Mouse (Mus musculus) lung, postnatal 0 days (tissue): Measurements from ENCODE around the gene Epas1. TPM values are rescaled to one million over a fixed set of nuclear protein-coding genes. Genes with fewer than 3 reads are reported as not detected.

Experiments used
- ATAC-seq: fragments of 200-750 bp; cut with Nextera tagmentation; 2 replicates; pipeline ENCODE4 v1.8.0; 2017; ENCODE audit warnings: moderate library complexity
- DNase-seq: peaks from one replicate; pipeline ENCODE4 v3.0.0-alpha.2; 2016; ENCODE audit warnings: low spot score
- H3K27ac ChIP-seq: fragments of 300-500 bp; sonication (generic); 2 replicates; pipeline ENCODE4 v1.5.1; 2014; ENCODE audit warnings: antibody characterized with exemption, mild to moderate bottlenecking, low read length, mixed read lengths
- H3K27me3 ChIP-seq: fragments of 300-500 bp; sonication (generic); replicated peaks from 2 replicates; pipeline ENCODE4 v1.6.1; 2014; ENCODE audit warnings: low read length, mixed read lengths; ENCODE audit not compliant: insufficient read depth
- H3K36me3 ChIP-seq: fragments of 300-500 bp; sonication (generic); 2 replicates; pipeline ENCODE4 v1.6.1; 2014; ENCODE audit warnings: low read length, mixed read lengths; ENCODE audit not compliant: insufficient read depth
- H3K4me1 ChIP-seq: fragments of 300-500 bp; sonication (generic); 2 replicates; pipeline ENCODE4 v1.6.1; 2014; ENCODE audit warnings: antibody characterized with exemption, low read depth, low read length, mixed read lengths; ENCODE audit not compliant: insufficient read depth
- H3K4me2 ChIP-seq: fragments of 300-500 bp; sonication (generic); replicated peaks from 2 replicates; pipeline ENCODE4 v1.6.1; 2014; ENCODE audit warnings: low read depth, mild to moderate bottlenecking, low read length, moderate library complexity, mixed read lengths
- H3K4me3 ChIP-seq: fragments of 300-500 bp; sonication (generic); 2 replicates; pipeline ENCODE4 v1.5.1; 2014; ENCODE audit warnings: low read depth, low read length
- H3K9ac ChIP-seq: fragments of 300-500 bp; sonication (generic); replicated peaks from 2 replicates; pipeline ENCODE4 v1.6.1; 2014; ENCODE audit warnings: low read depth, mild to moderate bottlenecking
- H3K9me3 ChIP-seq: fragments of 300-500 bp; sonication (generic); 2 replicates; pipeline ENCODE4 v1.6.1; 2016; ENCODE audit warnings: low read length, mixed read lengths
- CTCF ChIP-seq: IDR thresholded peaks from 2 replicates; pipeline ENCODE4 v1.5.1; 2016; ENCODE audit warnings: antibody characterized with exemption, mild to moderate bottlenecking
- EP300 ChIP-seq: IDR thresholded peaks from 2 replicates; pipeline ENCODE4 v1.6.1; 2016; ENCODE audit warnings: antibody characterized with exemption, mild to moderate bottlenecking, control low read depth
- WGBS: fragments of 180-500 bp; shearing (Covaris S2); extraction: QIAGEN DNeasy Blood & Tissue Kit; methylation state at CpG from one replicate; pipeline ENCODE4 v1.1.7; 2014; 5-methylcytosine and 5-hydroxymethylcytosine counted together
- polyA plus RNA-seq: library from polyadenylated mRNA; unstranded; fragments of >200 nt; fragmentation: Nextera tagmentation; extraction: Ambion mirVana; gene quantifications from 2 replicates; pipeline ENCODE4 v1.2.1, GENCODE M21; 2015

Epas1 gene
- polyA plus RNA-seq, 1 experiment from 2014 or later = 89.8 TPM

GRCm38 (mm10) chr17:86786496-86786895, 33.0 kb downstream of the Epas1 start:
- H3K4me1 ChIP-seq = peaks cover 16% of the 10 kb centered on the region; the same call in 1 of the 2 replicates
- DNase-seq (no peak), ATAC-seq (no peak; the same call in 1 of the 2 replicates)
- H3K4me3 ChIP-seq = no peak overlapping the region
- H3K9me3 ChIP-seq = no peaks in the 10 kb centered on the region
- no peaks in the 10 kb centered on the region for H3K27me3 ChIP-seq
- no peak overlapping the region for H3K9ac ChIP-seq
- no peak overlapping the region for H3K27ac ChIP-seq
- 70% methylated on average over 7 of the region's 7 CpGs for WGBS
- TF ChIP-seq CTCF (no peak), EP300 (no peak)
- H3K36me3 ChIP-seq = peaks cover 6% of the 10 kb centered on the region; the same call in 1 of the 2 replicates
- H3K4me2 ChIP-seq = no peak overlapping the region

- no peak overlapping the region for H3K4me3 ChIP-seq
- H3K27me3 ChIP-seq = no peaks in the 10 kb centered on the region
- WGBS = 58% methylated on average over 7 of the region's 7 CpGs
- H3K27ac ChIP-seq = no peak overlapping the region
- TF ChIP-seq CTCF = no peak
- TF ChIP-seq EP300 = no peak
- ATAC-seq (no peak), DNase-seq (no peak)
- H3K4me2 ChIP-seq = no peak overlapping the region
- H3K9ac ChIP-seq = no peak overlapping the region
- peaks cover 11% of the 10 kb centered on the region; the same call in 1 of the 2 replicates for H3K4me1 ChIP-seq
- no peaks in the 10 kb centered on the region for H3K9me3 ChIP-seq
- peaks cover 6% of the 10 kb centered on the region; the same call in 1 of the 2 replicates for H3K36me3 ChIP-seq
Measured at GRCm38 (mm10) chr17:86787805-86788204, 34.3 kb downstream of the Epas1 start.

GRCm38 (mm10) chr17:86788316-86788715, 34.8 kb downstream of the Epas1 start:
- ATAC-seq (no peak), DNase-seq (no peak)
- TF ChIP-seq EP300 (no peak), CTCF (no peak)
- H3K27me3 ChIP-seq = no peaks in the 10 kb centered on the region
- H3K4me2 ChIP-seq = no peak overlapping the region
- WGBS = 37% methylated on average over 6 of the region's 6 CpGs
- peaks cover 6% of the 10 kb centered on the region; the same call in 1 of the 2 replicates for H3K36me3 ChIP-seq
- no peaks in the 10 kb centered on the region for H3K9me3 ChIP-seq
- H3K4me1 ChIP-seq = peaks cover 6% of the 10 kb centered on the region; the same call in 1 of the 2 replicates
- H3K27ac ChIP-seq = no peak overlapping the region
- no peak overlapping the region for H3K9ac ChIP-seq
- H3K4me3 ChIP-seq = no peak overlapping the region

GRCm38 (mm10) chr17:86791925-86792324, 38.4 kb downstream of the Epas1 start:
- ATAC-seq = no peak
- no peaks in the 10 kb centered on the region for H3K9me3 ChIP-seq
- 85% methylated on average over 8 of the region's 8 CpGs for WGBS
- DNase-seq = no peak
- H3K4me2 ChIP-seq = no peak overlapping the region
- no peak overlapping the region for H3K4me3 ChIP-seq
- H3K27ac ChIP-seq = no peak overlapping the region
- TF ChIP-seq CTCF (no peak), EP300 (no peak)
- no peak overlapping the region for H3K9ac ChIP-seq
- H3K4me1 ChIP-seq = 0 out of 2 replicates have a peak, but pooled peaks cover 3% of the 10 kb centered on the region
- no peaks in the 10 kb centered on the region for H3K27me3 ChIP-seq
- peaks cover 4% of the 10 kb centered on the region; the same call in 1 of the 2 replicates for H3K36me3 ChIP-seq

GRCm38 (mm10) chr17:86795773-86796172, 42.3 kb downstream of the Epas1 start:
- no peak overlapping the region for H3K4me2 ChIP-seq
- TF ChIP-seq EP300 (no peak), CTCF (no peak)
- DNase-seq (no peak), ATAC-seq (no peak)
- no peak overlapping the region for H3K27ac ChIP-seq
- no peaks in the 10 kb centered on the region for H3K4me1 ChIP-seq
- WGBS = 73% methylated on average over 5 of the region's 5 CpGs
- H3K27me3 ChIP-seq = no peaks in the 10 kb centered on the region
- no peaks in the 10 kb centered on the region for H3K9me3 ChIP-seq
- H3K9ac ChIP-seq = no peak overlapping the region
- no peak overlapping the region for H3K4me3 ChIP-seq
- H3K36me3 ChIP-seq = 0 out of 2 replicates have a peak, but pooled peaks cover 5% of the 10 kb centered on the region

GRCm38 (mm10) chr17:86797031-86797430, 43.5 kb downstream of the Epas1 start:
- H3K27ac ChIP-seq = no peak overlapping the region
- WGBS = 87% methylated on average over 13 of the region's 13 CpGs
- H3K9me3 ChIP-seq = no peaks in the 10 kb centered on the region
- H3K27me3 ChIP-seq = no peaks in the 10 kb centered on the region
- H3K36me3 ChIP-seq = 0 out of 2 replicates have a peak, but pooled peaks cover 5% of the 10 kb centered on the region
- ATAC-seq = no peak
- TF ChIP-seq EP300 = no peak
- TF ChIP-seq CTCF = no peak
- peaks cover 6% of the 10 kb centered on the region; the same call in 1 of the 2 replicates for H3K4me1 ChIP-seq
- no peak overlapping the region for H3K4me2 ChIP-seq
- H3K4me3 ChIP-seq = no peak overlapping the region
- H3K9ac ChIP-seq = no peak overlapping the region
- DNase-seq = no peak

- DNase-seq = no peak
- no peak for ATAC-seq
- Histone ChIP-seq H3K4me3 (no peak overlapping the region), H3K36me3 (0 out of 2 replicates have a peak, but pooled peaks cover 5% of the 10 kb centered on the region), H3K27ac (peak overlapping the region; percentile 52; the same call in 1 of the 2 replicates), H3K9ac (no peak overlapping the region), H3K4me2 (no peak overlapping the region), H3K4me1 (peaks cover 10% of the 10 kb centered on the region; the same call in 1 of the 2 replicates), H3K9me3 (no peaks in the 10 kb centered on the region), H3K27me3 (no peaks in the 10 kb centered on the region)
- 47% methylated on average over 8 of the region's 8 CpGs for WGBS
- TF ChIP-seq EP300 = no peak
- TF ChIP-seq CTCF = no peak
Measured at GRCm38 (mm10) chr17:86798460-86798859, 45.0 kb downstream of the Epas1 start.
